Mouse (Mus musculus): Measurements from ENCODE around the gene Dspp. TPM values are rescaled to one million over a fixed set of nuclear protein-coding genes. Genes with fewer than 3 reads are reported as not detected.
A peak's percentile ranks its signal among the peaks of the same experiment; 100 is the strongest.

Gene Dspp
- polyA plus RNA-seq, 1 experiment from 2014 or later: not detected

DNA sequence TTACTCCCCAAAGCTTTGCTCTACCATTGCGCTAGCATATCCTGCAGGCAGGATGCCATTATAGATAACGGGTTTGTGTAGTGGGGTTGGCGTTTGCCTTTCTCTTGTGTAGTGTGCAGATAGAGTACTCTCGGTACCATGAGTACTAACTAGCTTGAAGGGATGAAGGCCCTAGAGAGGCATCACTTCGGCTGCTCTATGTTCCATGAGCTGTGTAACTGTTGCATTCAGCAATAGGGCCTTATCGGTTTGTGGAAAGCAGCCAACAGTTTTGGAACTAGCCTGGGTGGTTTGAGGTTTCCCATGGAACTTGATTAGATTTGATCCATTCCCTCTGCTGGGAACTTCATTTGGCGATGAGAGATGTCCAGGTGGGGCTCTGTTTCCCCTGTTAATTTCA is 12.8 kb upstream of the Dspp start:
- H3K9me3 ChIP-seq (ENCODE audit: low read depth, low read length): no peaks in the 10 kb centered on the region
- DNase-seq (no peak), ATAC-seq (ENCODE audit: insufficient read depth) (no peak)
- no peak overlapping the region for H3K9ac ChIP-seq
- no peaks in the 10 kb centered on the region for H3K27me3 ChIP-seq (ENCODE audit: insufficient read depth, low read length)
- H3K4me3 ChIP-seq (ENCODE audit: low read depth, low read length): no peak overlapping the region
- no peak overlapping the region for H3K27ac ChIP-seq (ENCODE audit: low read depth)
- H3K4me2 ChIP-seq: no peak overlapping the region
- no peaks in the 10 kb centered on the region for H3K36me3 ChIP-seq (ENCODE audit: insufficient read depth)
- WGBS: 84% methylated on average over 7 of the region's 7 CpGs
- no peak for TF ChIP-seq CTCF (IDR thresholded peaks at IDR 0.05; ENCODE audit: low read depth)
- peaks cover 8% of the 10 kb centered on the region; the same call in 1 of the 2 replicates for H3K4me1 ChIP-seq (ENCODE audit: insufficient read depth)

- Histone ChIP-seq H3K4me3 (ENCODE audit: low read depth, low read length) (no peak overlapping the region), H3K27me3 (ENCODE audit: insufficient read depth, low read length) (no peaks in the 10 kb centered on the region), H3K27ac (ENCODE audit: low read depth) (no peak overlapping the region), H3K4me2 (no peak overlapping the region), H3K4me1 (ENCODE audit: insufficient read depth) (peaks cover 8% of the 10 kb centered on the region; the same call in 1 of the 2 replicates), H3K9me3 (ENCODE audit: low read depth, low read length) (no peaks in the 10 kb centered on the region), H3K36me3 (ENCODE audit: insufficient read depth) (no peaks in the 10 kb centered on the region), H3K9ac (no peak overlapping the region)
- ATAC-seq (ENCODE audit: insufficient read depth) (no peak), DNase-seq (peak; percentile 46)
- no peak for TF ChIP-seq CTCF (IDR thresholded peaks at IDR 0.05; ENCODE audit: low read depth)
- 74% methylated on average over 7 of the region's 7 CpGs for WGBS
These were observed 12.0 kb upstream of the Dspp start for GRCm38 (mm10) chr5:104158332-104159052.

DNA sequence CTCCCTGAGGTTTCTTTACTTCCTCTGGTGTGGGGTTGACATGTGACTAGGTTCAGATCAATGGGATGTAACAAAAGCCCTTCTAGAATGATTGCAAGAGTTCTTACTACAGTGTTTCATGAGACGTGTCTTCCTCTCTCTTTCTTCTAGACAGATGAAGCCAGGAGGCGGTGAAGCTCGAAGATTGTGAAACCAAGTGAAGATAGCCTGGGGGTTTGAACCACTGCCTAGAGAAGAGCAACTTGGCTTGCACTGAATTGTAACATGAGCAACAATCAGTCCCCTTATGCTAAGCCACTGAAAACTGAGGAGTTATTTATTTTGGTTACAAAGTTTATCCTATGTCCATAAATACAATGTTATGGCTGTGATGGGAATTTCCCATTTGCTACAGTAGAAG is 9.9 kb upstream of the Dspp start:
- WGBS: 53% methylated on average over 3 of the region's 3 CpGs
- no peak overlapping the region for H3K9ac ChIP-seq

GRCm38 (mm10) chr5:104161390-104161789 is 9.1 kb upstream of the Dspp start:
- Histone ChIP-seq H3K27me3 (ENCODE audit: insufficient read depth, low read length) (no peaks in the 10 kb centered on the region), H3K4me2 (no peak overlapping the region), H3K27ac (ENCODE audit: low read depth) (no peak overlapping the region), H3K4me1 (ENCODE audit: insufficient read depth) (peaks cover 8% of the 10 kb centered on the region; the same call in 1 of the 2 replicates), H3K9me3 (ENCODE audit: low read depth, low read length) (no peaks in the 10 kb centered on the region), H3K36me3 (ENCODE audit: insufficient read depth) (no peaks in the 10 kb centered on the region), H3K9ac (no peak overlapping the region), H3K4me3 (ENCODE audit: low read depth, low read length) (no peak overlapping the region)
- ATAC-seq (ENCODE audit: insufficient read depth): peak; percentile 89
- DNase-seq: peak; percentile 94
- WGBS: 23% methylated on average over 1 of the region's 1 CpGs
- TF ChIP-seq CTCF (IDR thresholded peaks at IDR 0.05; ENCODE audit: low read depth): no peak

More for the DNA sequence above, 9.9 kb upstream of the Dspp start:
- no peak overlapping the region for H3K4me3 ChIP-seq (ENCODE audit: low read depth, low read length)
- H3K36me3 ChIP-seq (ENCODE audit: insufficient read depth): no peaks in the 10 kb centered on the region
- TF ChIP-seq CTCF (IDR thresholded peaks at IDR 0.05; ENCODE audit: low read depth): no peak
- peaks cover 8% of the 10 kb centered on the region; the same call in 1 of the 2 replicates for H3K4me1 ChIP-seq (ENCODE audit: insufficient read depth)
- no peak overlapping the region for H3K4me2 ChIP-seq
- peak overlapping the region; percentile 58 for H3K27ac ChIP-seq (ENCODE audit: low read depth)
- no peaks in the 10 kb centered on the region for H3K9me3 ChIP-seq (ENCODE audit: low read depth, low read length)
- no peaks in the 10 kb centered on the region for H3K27me3 ChIP-seq (ENCODE audit: insufficient read depth, low read length)
- DNase-seq: peak; percentile 30
- no peak for ATAC-seq (ENCODE audit: insufficient read depth)

- no peaks in the 10 kb centered on the region for H3K9me3 ChIP-seq (ENCODE audit: low read depth, low read length)
These were observed 7.0 kb upstream of the Dspp start for GRCm38 (mm10) chr5:104163536-104163935.

GRCm38 (mm10) chr5:104173094-104173493 is 2.6 kb downstream of the Dspp start:
- H3K4me2 ChIP-seq: no peak overlapping the region
- H3K9me3 ChIP-seq (ENCODE audit: low read depth, low read length): 0 out of 2 replicates have a peak, but pooled peaks cover 3% of the 10 kb centered on the region
- no peak for TF ChIP-seq CTCF (IDR thresholded peaks at IDR 0.05; ENCODE audit: low read depth)
- H3K27me3 ChIP-seq (ENCODE audit: insufficient read depth, low read length): no peaks in the 10 kb centered on the region
- H3K4me3 ChIP-seq (ENCODE audit: low read depth, low read length): no peak overlapping the region
- H3K36me3 ChIP-seq (ENCODE audit: insufficient read depth): no peaks in the 10 kb centered on the region
- H3K27ac ChIP-seq (ENCODE audit: low read depth): no peak overlapping the region
- DNase-seq (no peak), ATAC-seq (ENCODE audit: insufficient read depth) (no peak)
- no peaks in the 10 kb centered on the region for H3K4me1 ChIP-seq (ENCODE audit: insufficient read depth)
- 76% methylated on average over 6 of the region's 6 CpGs for WGBS
- no peak overlapping the region for H3K9ac ChIP-seq

More at GRCm38 (mm10) chr5:104163536-104163935, 7.0 kb upstream of the Dspp start:
- ATAC-seq (ENCODE audit: insufficient read depth) (no peak), DNase-seq (no peak)
- no peak overlapping the region for H3K4me2 ChIP-seq
- TF ChIP-seq CTCF (IDR thresholded peaks at IDR 0.05; ENCODE audit: low read depth): no peak
- H3K9ac ChIP-seq: no peak overlapping the region
- 75% methylated on average over 4 of the region's 4 CpGs for WGBS
- H3K27ac ChIP-seq (ENCODE audit: low read depth): no peak overlapping the region
- H3K27me3 ChIP-seq (ENCODE audit: insufficient read depth, low read length): no peaks in the 10 kb centered on the region
- no peaks in the 10 kb centered on the region for H3K36me3 ChIP-seq (ENCODE audit: insufficient read depth)
- H3K4me1 ChIP-seq (ENCODE audit: insufficient read depth): peaks cover 8% of the 10 kb centered on the region; the same call in 1 of the 2 replicates
- H3K4me3 ChIP-seq (ENCODE audit: low read depth, low read length): no peak overlapping the region

GRCm38 (mm10) chr5:104183743-104184142 is 13.2 kb downstream of the Dspp start:
- 86% methylated on average over 1 of the region's 1 CpGs for WGBS
- Histone ChIP-seq H3K27ac (ENCODE audit: low read depth) (no peak overlapping the region), H3K4me1 (ENCODE audit: insufficient read depth) (no peaks in the 10 kb centered on the region), H3K4me2 (no peak overlapping the region), H3K36me3 (ENCODE audit: insufficient read depth) (no peaks in the 10 kb centered on the region), H3K4me3 (ENCODE audit: low read depth, low read length) (no peak overlapping the region), H3K9me3 (ENCODE audit: low read depth, low read length) (peaks cover 7% of the 10 kb centered on the region; the same call in 1 of the 2 replicates), H3K9ac (no peak overlapping the region), H3K27me3 (ENCODE audit: insufficient read depth, low read length) (no peaks in the 10 kb centered on the region)
- TF ChIP-seq CTCF (IDR thresholded peaks at IDR 0.05; ENCODE audit: low read depth): no peak
- DNase-seq (no peak), ATAC-seq (ENCODE audit: insufficient read depth) (no peak)

All from lung, embryonic 14.5 days (tissue).